Mouse (Mus musculus): ENCODE results near the gene Cpne8.
"Not testable (repeated sequence)": the region's sequence is repeated elsewhere in the genome, so short reads cannot be mapped to it uniquely, and the experiment has no call there.

Cpne8 gene

GRCm38 (mm10) chr15:90490186-90490585 lies 189.0 kb downstream of the Cpne8 start:
- no peak for DNase-seq (ENCODE audit: low spot score in 2 of 2)

- not testable (repeated sequence) for DNase-seq (ENCODE audit: low spot score in 2 of 2)
Observed at GRCm38 (mm10) chr15:90470561-90470960, 208.7 kb downstream of the Cpne8 start.

DNA sequence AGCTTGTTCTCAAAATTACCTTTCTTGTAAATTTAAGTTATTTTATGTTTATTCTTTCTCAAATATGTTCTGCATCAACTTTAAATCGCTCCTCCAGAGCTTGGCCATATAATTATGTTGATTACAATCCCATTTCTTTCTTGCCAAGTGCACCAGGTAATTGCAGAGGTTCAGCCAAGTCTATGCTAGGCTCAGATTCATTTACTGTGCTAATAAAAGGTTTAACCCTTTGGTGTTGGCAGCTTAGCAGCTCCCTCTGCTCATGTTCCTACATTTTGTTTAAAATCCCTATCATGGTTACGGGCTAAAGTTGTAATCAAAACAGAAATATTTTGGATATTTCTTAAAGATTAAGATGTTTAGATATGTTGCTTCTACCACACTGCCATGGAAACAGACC lies 216.0 kb downstream of the Cpne8 start:
- DNase-seq (ENCODE audit: low spot score in 2 of 2), result no peak

DNA sequence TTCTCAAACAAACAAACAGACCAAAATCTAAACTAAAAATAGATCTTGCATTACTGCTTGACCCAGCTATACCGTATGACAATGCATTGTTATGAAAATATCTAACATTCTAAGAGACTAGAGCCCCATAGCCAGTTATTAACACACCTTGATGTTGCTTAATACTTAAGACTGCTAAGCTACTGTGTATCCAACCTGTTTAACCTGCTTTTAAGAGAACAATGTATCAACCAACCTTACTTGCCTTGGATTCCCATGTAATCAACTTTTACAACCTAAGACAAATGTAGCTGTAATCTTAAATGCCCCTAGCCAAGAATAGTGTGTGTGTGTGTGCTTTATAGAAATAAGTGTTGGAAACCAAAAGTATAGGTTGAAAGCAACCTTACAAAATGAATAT lies 233.2 kb downstream of the Cpne8 start:
- no peak for DNase-seq (ENCODE audit: low spot score in 2 of 2)
